Mouse (Mus musculus): ENCODE data around the gene Taf6. TPM values are rescaled to one million over a fixed set of nuclear protein-coding genes. Genes with fewer than 3 reads are reported as not detected.

Gene Taf6
- 52.7 and 54.8 TPM in 2 replicates for polyA plus RNA-seq (2012; rRNA removed)

- H3K27ac ChIP-seq (ENCODE audit: insufficient read depth, low read length) = peak within 1 kb of the TSS; percentile 74
- H3K4me1 ChIP-seq (ENCODE audit: control insufficient read depth, insufficient read depth, low read length) = no peaks in the 10 kb centered on the region
- peak; percentile 91 for TF ChIP-seq POLR2A (IDR thresholded peaks at IDR 0.05; ENCODE audit: borderline replicate concordance, insufficient read depth, low read length)
- no peak for TF ChIP-seq CTCF (IDR thresholded peaks at IDR 0.05; ENCODE audit: borderline replicate concordance, insufficient read depth, low read depth, low read length)
- WGBS = under 1% methylated on average over 31 of the region's 31 CpGs
- peak; percentile 87 to 90 for DNase-seq
- H3K27me3 ChIP-seq (ENCODE audit: control insufficient read depth, insufficient read depth, low read length) = no peaks in the 10 kb centered on the region
- H3K4me3 ChIP-seq (replicated peaks; ENCODE audit: insufficient read depth, low read depth, low read length) = peak within 1 kb of the TSS; percentile 98
Observed at GRCm38 (mm10) chr5:138186950-138187638, at the start of gene Taf6, which contains the start of gene Cnpy4. Taf6 (minus strand) TSS chr5:138187451. Cnpy4 (plus strand) TSS chr5:138187485.

DNA sequence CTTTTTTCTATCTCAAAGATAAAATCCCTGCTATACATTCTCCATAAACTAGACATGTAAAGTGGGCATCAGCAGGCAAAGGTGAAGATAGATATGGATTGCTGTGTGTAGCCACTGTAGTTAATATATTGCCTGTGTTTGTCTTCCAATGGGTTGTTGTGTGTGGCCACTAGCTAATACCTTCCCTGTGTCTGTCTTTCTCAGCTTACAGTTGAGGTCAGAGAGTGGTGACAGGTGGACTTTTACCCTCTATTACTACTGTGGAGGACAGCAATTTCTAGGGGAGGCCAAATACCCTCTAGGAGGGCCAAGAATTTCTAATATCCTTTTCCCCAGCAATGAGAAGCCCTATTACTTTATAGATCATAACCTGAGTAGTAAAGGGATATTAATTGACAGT is 47.0 kb upstream of the Taf6 start:
- no peaks in the 10 kb centered on the region for H3K4me1 ChIP-seq (ENCODE audit: control insufficient read depth, insufficient read depth, low read length)
- no peak overlapping the region for H3K4me3 ChIP-seq (replicated peaks; ENCODE audit: insufficient read depth, low read depth, low read length)
- DNase-seq = no peak
- TF ChIP-seq POLR2A (IDR thresholded peaks at IDR 0.05; ENCODE audit: borderline replicate concordance, insufficient read depth, low read length) = no peak
- no peak for TF ChIP-seq CTCF (IDR thresholded peaks at IDR 0.05; ENCODE audit: borderline replicate concordance, insufficient read depth, low read depth, low read length)
- H3K27ac ChIP-seq (ENCODE audit: insufficient read depth, low read length) = no peak overlapping the region
- no peaks in the 10 kb centered on the region for H3K27me3 ChIP-seq (ENCODE audit: control insufficient read depth, insufficient read depth, low read length)

- DNase-seq = no peak
- H3K27me3 ChIP-seq (ENCODE audit: control insufficient read depth, insufficient read depth, low read length) = no peaks in the 10 kb centered on the region
- TF ChIP-seq POLR2A (IDR thresholded peaks at IDR 0.05; ENCODE audit: borderline replicate concordance, insufficient read depth, low read length) (no peak), CTCF (IDR thresholded peaks at IDR 0.05; ENCODE audit: borderline replicate concordance, insufficient read depth, low read depth, low read length) (no peak)
- H3K4me1 ChIP-seq (ENCODE audit: control insufficient read depth, insufficient read depth, low read length) = no peaks in the 10 kb centered on the region
- no peak overlapping the region for H3K4me3 ChIP-seq (replicated peaks; ENCODE audit: insufficient read depth, low read depth, low read length)
- no peak overlapping the region for H3K27ac ChIP-seq (ENCODE audit: insufficient read depth, low read length)
- 72% methylated on average over 2 of the region's 2 CpGs for WGBS
Observed at GRCm38 (mm10) chr5:138233778-138234177, 46.5 kb upstream of the Taf6 start.

- no peak for DNase-seq
Observed at GRCm38 (mm10) chr5:138229511-138229910, 42.3 kb upstream of the Taf6 start.

DNA sequence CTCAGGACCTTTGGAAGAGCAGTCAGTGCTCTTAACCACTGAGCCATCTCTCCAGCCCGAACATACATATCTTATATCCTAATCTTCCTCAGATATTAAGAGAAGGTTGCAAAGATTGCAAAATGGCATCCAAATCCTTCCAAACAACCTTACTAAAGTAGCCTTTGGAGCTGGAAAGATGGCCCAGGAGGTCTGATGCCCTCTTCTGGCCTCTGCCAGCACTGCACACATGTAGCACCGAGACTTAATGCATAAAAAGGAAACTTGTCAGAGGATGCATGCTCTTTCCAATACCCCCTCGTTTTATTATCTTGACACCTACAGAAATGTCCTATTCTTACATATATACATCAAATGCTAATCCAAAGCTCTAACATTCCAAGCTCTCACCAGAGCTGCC is 40.8 kb upstream of the Taf6 start:
- Histone ChIP-seq H3K27me3 (ENCODE audit: control insufficient read depth, insufficient read depth, low read length) (no peaks in the 10 kb centered on the region; the same call in 1 of the 2 replicates), H3K4me3 (replicated peaks; ENCODE audit: insufficient read depth, low read depth, low read length) (no peak overlapping the region), H3K4me1 (ENCODE audit: control insufficient read depth, insufficient read depth, low read length) (no peaks in the 10 kb centered on the region), H3K27ac (ENCODE audit: insufficient read depth, low read length) (no peak overlapping the region)
- 54% methylated on average over 3 of the region's 3 CpGs for WGBS
- TF ChIP-seq CTCF (IDR thresholded peaks at IDR 0.05; ENCODE audit: borderline replicate concordance, insufficient read depth, low read depth, low read length) (peak; percentile 39; the same call in 1 of the 2 replicates), POLR2A (IDR thresholded peaks at IDR 0.05; ENCODE audit: borderline replicate concordance, insufficient read depth, low read length) (no peak)
- DNase-seq = no peak

More at GRCm38 (mm10) chr5:138229511-138229910, 42.3 kb upstream of the Taf6 start:
- 92% methylated on average over 3 of the region's 3 CpGs for WGBS
- Histone ChIP-seq H3K27me3 (ENCODE audit: control insufficient read depth, insufficient read depth, low read length) (no peaks in the 10 kb centered on the region), H3K4me3 (replicated peaks; ENCODE audit: insufficient read depth, low read depth, low read length) (no peak overlapping the region), H3K27ac (ENCODE audit: insufficient read depth, low read length) (no peak overlapping the region), H3K4me1 (ENCODE audit: control insufficient read depth, insufficient read depth, low read length) (no peaks in the 10 kb centered on the region)
- TF ChIP-seq POLR2A (IDR thresholded peaks at IDR 0.05; ENCODE audit: borderline replicate concordance, insufficient read depth, low read length) (no peak), CTCF (IDR thresholded peaks at IDR 0.05; ENCODE audit: borderline replicate concordance, insufficient read depth, low read depth, low read length) (no peak)

- 65% methylated on average over 2 of the region's 2 CpGs for WGBS
- no peaks in the 10 kb centered on the region; the same call in 1 of the 2 replicates for H3K27me3 ChIP-seq (ENCODE audit: control insufficient read depth, insufficient read depth, low read length)
- H3K27ac ChIP-seq (ENCODE audit: insufficient read depth, low read length) = no peak overlapping the region
- no peak for DNase-seq
- H3K4me1 ChIP-seq (ENCODE audit: control insufficient read depth, insufficient read depth, low read length) = no peaks in the 10 kb centered on the region
- TF ChIP-seq CTCF (IDR thresholded peaks at IDR 0.05; ENCODE audit: borderline replicate concordance, insufficient read depth, low read depth, low read length) = no peak
- no peak for TF ChIP-seq POLR2A (IDR thresholded peaks at IDR 0.05; ENCODE audit: borderline replicate concordance, insufficient read depth, low read length)
- no peak overlapping the region for H3K4me3 ChIP-seq (replicated peaks; ENCODE audit: insufficient read depth, low read depth, low read length)
Observed at GRCm38 (mm10) chr5:138227367-138227766, 40.1 kb upstream of the Taf6 start.

DNA sequence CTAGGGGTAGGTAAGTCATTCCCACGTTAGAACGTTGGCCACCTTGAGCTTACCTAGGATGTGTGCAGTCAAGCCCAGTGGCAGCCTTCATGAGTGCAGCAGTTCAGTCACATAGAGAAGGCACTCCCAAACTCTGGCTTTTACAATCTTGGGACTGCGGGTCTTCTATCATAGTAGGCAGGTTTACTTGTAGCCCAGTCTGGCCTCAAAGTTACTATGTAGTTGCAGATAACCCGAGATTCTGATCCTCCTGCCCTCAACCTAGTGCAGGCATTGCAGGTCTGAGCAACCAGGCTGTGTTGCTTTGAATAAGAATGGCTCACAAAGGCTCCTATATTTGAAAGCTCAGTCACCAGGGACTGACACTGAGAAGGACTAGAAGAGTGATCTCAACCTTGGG is 39.2 kb upstream of the Taf6 start:
- WGBS = 71% methylated on average over 4 of the region's 4 CpGs
- TF ChIP-seq CTCF (IDR thresholded peaks at IDR 0.05; ENCODE audit: borderline replicate concordance, insufficient read depth, low read depth, low read length) (no peak), POLR2A (IDR thresholded peaks at IDR 0.05; ENCODE audit: borderline replicate concordance, insufficient read depth, low read length) (no peak)

DNA sequence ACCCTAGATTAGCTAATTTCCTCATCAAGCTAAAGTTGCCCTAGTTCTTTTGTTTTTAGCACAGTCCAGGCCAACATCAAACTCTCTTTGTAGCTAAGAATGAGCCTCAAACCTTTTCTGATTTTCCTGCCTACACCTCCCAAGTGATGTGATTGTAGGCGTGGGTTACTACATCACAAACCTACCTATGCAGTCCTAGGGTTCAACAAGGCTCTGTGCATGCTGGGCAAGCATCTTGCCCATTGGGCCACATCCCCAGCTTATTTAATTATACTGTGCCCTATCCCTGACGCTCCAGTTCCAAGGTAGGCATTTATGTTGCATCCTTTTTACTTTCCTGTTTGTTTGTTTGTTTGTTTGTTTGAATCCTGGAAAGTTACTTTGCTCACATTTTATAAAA is 38.4 kb upstream of the Taf6 start, which contains the start of gene Nxpe5:
Gene Nxpe5, plus strand, starts transcription at position 199 of the 400 bp plus-strand sequence.
- H3K4me1 ChIP-seq (ENCODE audit: control insufficient read depth, insufficient read depth, low read length) = no peaks in the 10 kb centered on the region
- no peak within 1 kb of the TSS for H3K4me3 ChIP-seq (replicated peaks; ENCODE audit: insufficient read depth, low read depth, low read length)
- DNase-seq = no peak
- H3K27me3 ChIP-seq (ENCODE audit: control insufficient read depth, insufficient read depth, low read length) = no peaks in the 10 kb centered on the region; the same call in 1 of the 2 replicates
- no peak within 1 kb of the TSS for H3K27ac ChIP-seq (ENCODE audit: insufficient read depth, low read length)
- WGBS = 45% methylated on average over 2 of the region's 2 CpGs
- TF ChIP-seq POLR2A (IDR thresholded peaks at IDR 0.05; ENCODE audit: borderline replicate concordance, insufficient read depth, low read length) (no peak), CTCF (IDR thresholded peaks at IDR 0.05; ENCODE audit: borderline replicate concordance, insufficient read depth, low read depth, low read length) (no peak)

More for the DNA sequence above, 39.2 kb upstream of the Taf6 start:
- H3K27ac ChIP-seq (ENCODE audit: insufficient read depth, low read length) = no peak overlapping the region
- no peaks in the 10 kb centered on the region; the same call in 1 of the 2 replicates for H3K27me3 ChIP-seq (ENCODE audit: control insufficient read depth, insufficient read depth, low read length)
- DNase-seq = no peak
- no peak overlapping the region for H3K4me3 ChIP-seq (replicated peaks; ENCODE audit: insufficient read depth, low read depth, low read length)
- H3K4me1 ChIP-seq (ENCODE audit: control insufficient read depth, insufficient read depth, low read length) = no peaks in the 10 kb centered on the region

Data from cerebellum, adult 2 months (tissue).